Mouse (Mus musculus): ENCODE data around the gene Naa50. TPM values are rescaled to one million over a fixed set of nuclear protein-coding genes. Genes with fewer than 3 reads are reported as not detected.

Gene Naa50
- polyA plus RNA-seq, 1 experiment from 2014 or later = 64.2 TPM

GRCm38 (mm10) chr16:44122982-44123725 is 16.5 kb upstream of the Naa50 start:
- no peak overlapping the region for H3K27ac ChIP-seq (replicated peaks)
- H3K9me3 ChIP-seq (replicated peaks) = no peaks in the 10 kb centered on the region
- no peak overlapping the region for H3K4me3 ChIP-seq (replicated peaks)
- 0 out of 2 replicates have a peak, but pooled peaks have one; percentile 48 for ATAC-seq (ENCODE audit: low FRiP score)
- no peak overlapping the region for H3K9ac ChIP-seq (replicated peaks)
- 0 out of 2 replicates have a peak, but pooled peaks cover 4% of the 10 kb centered on the region for H3K4me1 ChIP-seq
- H3K4me2 ChIP-seq = no peak overlapping the region
- H3K36me3 ChIP-seq = no peaks in the 10 kb centered on the region
- WGBS = 57% methylated on average over 7 of the region's 7 CpGs
- no peaks in the 10 kb centered on the region for H3K27me3 ChIP-seq (replicated peaks)

DNA sequence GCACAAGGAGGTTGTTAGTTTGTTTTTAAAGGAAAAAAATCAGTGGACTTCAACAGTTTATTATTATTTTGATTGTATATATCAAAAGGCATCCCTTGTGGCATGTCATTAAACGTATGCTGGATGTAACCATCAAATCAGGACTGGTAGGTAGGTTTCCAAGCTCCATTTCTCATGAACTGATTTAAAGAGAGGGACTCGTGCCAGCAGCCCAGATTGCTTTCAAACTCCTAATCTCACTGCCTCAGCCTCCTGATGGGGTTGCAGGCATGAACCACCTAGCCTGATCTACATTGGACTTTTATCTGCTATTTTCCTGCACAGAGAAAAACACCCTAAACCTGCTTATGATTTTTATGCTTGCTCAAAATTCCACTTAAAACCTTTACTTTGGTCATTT is 15.8 kb upstream of the Naa50 start:
- 0 out of 2 replicates have a peak, but pooled peaks cover 4% of the 10 kb centered on the region for H3K4me1 ChIP-seq
- no peak overlapping the region for H3K4me2 ChIP-seq
- H3K9me3 ChIP-seq (replicated peaks) = no peaks in the 10 kb centered on the region
- ATAC-seq (ENCODE audit: low FRiP score) = no peak
- H3K9ac ChIP-seq (replicated peaks) = no peak overlapping the region
- WGBS = 61% methylated on average over 2 of the region's 2 CpGs
- no peaks in the 10 kb centered on the region for H3K36me3 ChIP-seq
- H3K4me3 ChIP-seq (replicated peaks) = no peak overlapping the region
- no peaks in the 10 kb centered on the region for H3K27me3 ChIP-seq (replicated peaks)
- no peak overlapping the region for H3K27ac ChIP-seq (replicated peaks)

GRCm38 (mm10) chr16:44124713-44125112 is 14.9 kb upstream of the Naa50 start:
- no peaks in the 10 kb centered on the region for H3K27me3 ChIP-seq (replicated peaks)
- H3K4me2 ChIP-seq = no peak overlapping the region
- no peaks in the 10 kb centered on the region for H3K9me3 ChIP-seq (replicated peaks)
- WGBS = 71% methylated on average over 1 of the region's 1 CpGs
- no peak overlapping the region for H3K9ac ChIP-seq (replicated peaks)
- no peak for ATAC-seq (ENCODE audit: low FRiP score)
- H3K36me3 ChIP-seq = no peaks in the 10 kb centered on the region
- no peak overlapping the region for H3K27ac ChIP-seq (replicated peaks)
- H3K4me1 ChIP-seq = 0 out of 2 replicates have a peak, but pooled peaks cover 4% of the 10 kb centered on the region
- H3K4me3 ChIP-seq (replicated peaks) = no peak overlapping the region

- ATAC-seq (ENCODE audit: low FRiP score) = no peak
- 93% methylated on average over 2 of the region's 2 CpGs for WGBS
- no peak overlapping the region for H3K27ac ChIP-seq (replicated peaks)
These were observed 14.2 kb upstream of the Naa50 start for GRCm38 (mm10) chr16:44125436-44125835.

DNA sequence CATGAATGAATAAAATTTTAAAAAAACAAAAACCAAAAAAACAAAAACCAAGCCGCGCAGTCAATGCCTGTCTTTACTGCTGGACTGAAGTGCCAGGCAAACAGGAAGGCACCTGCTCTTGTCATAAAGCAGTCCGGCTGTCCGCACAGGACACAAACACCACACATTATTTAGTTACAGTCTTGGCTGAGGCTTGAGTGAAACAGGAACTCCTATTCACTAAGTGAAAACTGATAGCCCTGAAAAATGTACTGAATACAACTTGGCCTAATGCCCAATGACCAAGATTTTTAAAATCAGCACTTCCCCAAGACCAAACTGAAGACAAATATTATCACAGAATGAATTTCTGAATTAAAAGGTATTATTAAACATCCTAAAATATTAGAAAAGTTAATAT is 13.2 kb upstream of the Naa50 start:
- Histone ChIP-seq H3K4me3 (replicated peaks) (no peak overlapping the region), H3K4me1 (0 out of 2 replicates have a peak, but pooled peaks cover 4% of the 10 kb centered on the region), H3K36me3 (no peaks in the 10 kb centered on the region), H3K27me3 (replicated peaks) (no peaks in the 10 kb centered on the region), H3K27ac (replicated peaks) (no peak overlapping the region), H3K4me2 (no peak overlapping the region), H3K9ac (replicated peaks) (no peak overlapping the region), H3K9me3 (replicated peaks) (no peaks in the 10 kb centered on the region)
- 63% methylated on average over 4 of the region's 4 CpGs for WGBS
- no peak for ATAC-seq (ENCODE audit: low FRiP score)

More at GRCm38 (mm10) chr16:44125436-44125835, 14.2 kb upstream of the Naa50 start:
- H3K9me3 ChIP-seq (replicated peaks) = no peaks in the 10 kb centered on the region
- H3K4me2 ChIP-seq = no peak overlapping the region
- H3K4me1 ChIP-seq = 0 out of 2 replicates have a peak, but pooled peaks cover 4% of the 10 kb centered on the region
- no peaks in the 10 kb centered on the region for H3K36me3 ChIP-seq
- H3K9ac ChIP-seq (replicated peaks) = no peak overlapping the region
- H3K27me3 ChIP-seq (replicated peaks) = no peaks in the 10 kb centered on the region
- H3K4me3 ChIP-seq (replicated peaks) = no peak overlapping the region

- H3K36me3 ChIP-seq = no peaks in the 10 kb centered on the region
- no peak for ATAC-seq (ENCODE audit: low FRiP score)
- H3K9ac ChIP-seq (replicated peaks) = no peak overlapping the region
- H3K27me3 ChIP-seq (replicated peaks) = no peaks in the 10 kb centered on the region
- WGBS = 85% methylated on average over 4 of the region's 4 CpGs
- H3K4me1 ChIP-seq = peaks cover 10% of the 10 kb centered on the region
- no peak overlapping the region for H3K27ac ChIP-seq (replicated peaks)
- H3K4me3 ChIP-seq (replicated peaks) = no peak overlapping the region
- H3K4me2 ChIP-seq = no peak overlapping the region
- H3K9me3 ChIP-seq (replicated peaks) = no peaks in the 10 kb centered on the region
These were observed 7.3 kb upstream of the Naa50 start for GRCm38 (mm10) chr16:44132300-44132699.

DNA sequence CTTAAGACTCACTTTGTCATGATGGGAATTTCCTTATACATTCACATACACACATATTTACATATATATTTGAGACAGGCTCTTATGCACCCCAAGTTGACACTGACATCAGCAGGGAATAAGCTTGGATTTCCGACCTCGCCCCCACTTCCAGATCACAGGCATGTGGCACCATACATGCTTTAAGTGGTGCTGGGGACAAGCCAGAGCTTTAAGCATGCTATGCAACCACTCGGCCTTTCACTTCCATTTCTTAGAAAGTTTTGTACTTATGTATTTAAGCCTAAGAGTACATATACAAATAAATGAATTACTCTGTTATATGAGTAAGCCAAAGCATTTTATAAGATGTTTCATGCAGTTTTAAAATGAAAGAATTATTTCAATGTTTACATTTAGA is 6.4 kb upstream of the Naa50 start:
- H3K27ac ChIP-seq (replicated peaks) = no peak overlapping the region
- H3K4me1 ChIP-seq = peaks cover 19% of the 10 kb centered on the region
- no peaks in the 10 kb centered on the region for H3K27me3 ChIP-seq (replicated peaks)
- no peak overlapping the region for H3K4me2 ChIP-seq
- 93% methylated on average over 3 of the region's 3 CpGs for WGBS
- no peak overlapping the region for H3K9ac ChIP-seq (replicated peaks)
- H3K9me3 ChIP-seq (replicated peaks) = no peaks in the 10 kb centered on the region
- no peaks in the 10 kb centered on the region for H3K36me3 ChIP-seq
- ATAC-seq (ENCODE audit: low FRiP score) = no peak
- no peak overlapping the region for H3K4me3 ChIP-seq (replicated peaks)

DNA sequence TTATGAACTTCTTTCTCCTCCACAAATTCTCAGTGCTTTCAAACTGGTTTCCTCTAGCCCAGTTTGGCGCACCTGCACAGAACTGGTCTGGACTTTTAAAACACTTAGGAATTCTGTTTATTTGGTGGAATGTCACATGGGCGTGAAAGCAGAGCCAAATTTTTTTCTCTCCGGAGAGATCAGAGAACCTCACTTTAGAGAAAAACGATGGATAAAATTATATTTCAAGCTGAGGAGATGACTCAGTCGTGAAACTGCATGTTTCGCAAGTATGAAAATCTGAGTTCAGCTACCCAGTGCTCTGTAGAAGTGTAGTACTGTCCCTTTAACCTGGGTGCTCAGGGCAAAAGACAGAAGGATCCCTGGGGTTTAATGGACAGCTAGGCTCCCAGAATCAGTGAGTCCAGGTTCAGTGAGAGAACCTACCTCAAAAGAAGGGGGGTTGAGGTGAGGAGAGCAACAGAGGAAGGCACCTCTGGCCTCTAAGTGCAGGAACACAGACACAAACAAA is 3.1 kb upstream of the Naa50 start:
- Histone ChIP-seq H3K9me3 (replicated peaks) (no peaks in the 10 kb centered on the region), H3K27me3 (replicated peaks) (no peaks in the 10 kb centered on the region), H3K9ac (replicated peaks) (no peak overlapping the region), H3K4me2 (no peak overlapping the region), H3K27ac (replicated peaks) (no peak overlapping the region), H3K4me1 (peaks cover 24% of the 10 kb centered on the region), H3K4me3 (replicated peaks) (no peak overlapping the region), H3K36me3 (no peaks in the 10 kb centered on the region)
- 91% methylated on average over 6 of the region's 6 CpGs for WGBS
- ATAC-seq (ENCODE audit: low FRiP score) = no peak

DNA sequence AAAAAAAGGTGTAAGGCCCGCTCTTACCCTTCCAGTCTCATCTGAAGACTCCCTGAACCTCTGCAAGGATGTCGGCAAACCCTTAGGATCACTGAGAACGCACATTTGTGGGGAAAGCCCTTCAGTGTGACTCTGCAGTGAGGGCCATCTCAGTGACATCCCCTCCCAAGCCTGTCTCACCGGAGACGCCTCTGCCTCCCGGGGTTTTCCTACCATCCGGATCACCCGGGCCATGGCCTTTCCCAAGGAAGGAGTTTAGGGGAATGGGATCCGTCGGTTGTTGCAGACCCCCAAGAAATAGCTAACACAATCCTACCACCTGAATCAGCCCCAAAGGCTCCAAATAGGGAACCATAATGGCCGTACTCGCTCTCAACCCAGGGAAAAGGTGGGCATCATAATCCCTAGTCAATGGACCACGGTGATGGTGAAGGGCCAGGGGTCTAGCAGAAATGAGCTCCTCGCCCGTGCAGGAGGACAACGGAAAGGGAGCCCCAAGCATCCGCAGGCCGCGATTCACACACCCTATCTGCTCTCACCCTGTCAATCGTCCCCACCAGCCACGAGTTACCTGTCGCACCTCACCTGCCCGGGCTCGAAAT is 1.2 kb upstream of the Naa50 start:
- Histone ChIP-seq H3K9ac (replicated peaks) (peak overlapping the region; percentile 95), H3K36me3 (no peaks in the 10 kb centered on the region), H3K4me2 (peak overlapping the region; percentile 87), H3K27me3 (replicated peaks) (no peaks in the 10 kb centered on the region), H3K27ac (replicated peaks) (peak overlapping the region; percentile 98), H3K9me3 (replicated peaks) (no peaks in the 10 kb centered on the region), H3K4me1 (peaks cover 27% of the 10 kb centered on the region), H3K4me3 (replicated peaks) (peak overlapping the region; percentile 94)
- WGBS = 1% methylated on average over 24 of the region's 24 CpGs
- ATAC-seq (ENCODE audit: low FRiP score) = peak; percentile 9; the same call in 1 of the 2 replicates

GRCm38 (mm10) chr16:44138979-44139535 is 573 bp upstream of the Naa50 start:
- peaks cover 27% of the 10 kb centered on the region for H3K4me1 ChIP-seq
- 0% methylated on average over 25 of the region's 25 CpGs for WGBS
- H3K27ac ChIP-seq (replicated peaks) = peak overlapping the region; percentile 98
- no peaks in the 10 kb centered on the region for H3K9me3 ChIP-seq (replicated peaks)
- no peaks in the 10 kb centered on the region for H3K27me3 ChIP-seq (replicated peaks)
- H3K9ac ChIP-seq (replicated peaks) = peak overlapping the region; percentile 95
- no peaks in the 10 kb centered on the region for H3K36me3 ChIP-seq
- ATAC-seq (ENCODE audit: low FRiP score) = peak; percentile 91
- peak overlapping the region; percentile 94 for H3K4me3 ChIP-seq (replicated peaks)
- H3K4me2 ChIP-seq = peak overlapping the region; percentile 87

GRCm38 (mm10) chr16:44140186-44140787 is 657 bp downstream of the Naa50 start:
- WGBS = under 1% methylated on average over 43 of the region's 44 CpGs
- Histone ChIP-seq H3K27me3 (replicated peaks) (no peaks in the 10 kb centered on the region), H3K9me3 (replicated peaks) (no peaks in the 10 kb centered on the region), H3K4me3 (replicated peaks) (peak overlapping the region; percentile 94), H3K4me2 (peak overlapping the region; percentile 72), H3K9ac (replicated peaks) (peak overlapping the region; percentile 88), H3K27ac (replicated peaks) (peak overlapping the region; percentile 98), H3K36me3 (no peaks in the 10 kb centered on the region), H3K4me1 (peaks cover 27% of the 10 kb centered on the region)
- peak; percentile 40 for ATAC-seq (ENCODE audit: low FRiP score)
